Mouse (Mus musculus): ENCODE measurements around the gene A830018L16Rik. TPM values are rescaled to one million over a fixed set of nuclear protein-coding genes. Genes with fewer than 3 reads are reported as not detected.
"Not testable (repeated sequence)": the region's sequence is repeated elsewhere in the genome, so short reads cannot be mapped to it uniquely, and the experiment has no call there.

Gene A830018L16Rik
- 100 to 1,000 TPM; 119 to 126 TPM for total RNA-seq (2021)
- long read RNA-seq, experiment 1, full-length matches to known transcripts: 59 of 98 reads
- long read RNA-seq, experiment 1, partial matches to known transcripts: 9 of 98 reads
- long read RNA-seq, experiment 1, other reads (novel, unspliced or antisense): 30 of 98 reads
- long read RNA-seq, experiment 2, full-length matches to known transcripts: 45 of 73 reads
- long read RNA-seq, experiment 2, partial matches to known transcripts: 13 of 73 reads
- long read RNA-seq, experiment 2, other reads (novel, unspliced or antisense): 15 of 73 reads

GRCm38 (mm10) chr1:11413894-11414556 lies at the start of gene A830018L16Rik:
A830018L16Rik (plus strand) TSS chr1:11414105.
- peak; percentile 80 to 92 for DNase-seq (ENCODE audit: low spot score in 2 of 2)
- intact Hi-C loops (cut with DNase I): loop anchor here (5.0 to 10.0 kb wide), 2 partner anchors 147 to 151 kb away; no protein-coding TSS in a partner anchor

- peak in 1 of 2 experiments; percentile 3 for DNase-seq (ENCODE audit: low spot score in 2 of 2)
- intact Hi-C loops (cut with DNase I): no loop called here
These were observed 28.1 kb upstream of the A830018L16Rik start for GRCm38 (mm10) chr1:11385846-11386245.

GRCm38 (mm10) chr1:11395408-11395807 lies 18.5 kb upstream of the A830018L16Rik start:
- no peak for DNase-seq (ENCODE audit: low spot score in 2 of 2)
- intact Hi-C loops (cut with DNase I): no loop called here

GRCm38 (mm10) chr1:11395996-11396736 lies 17.7 kb upstream of the A830018L16Rik start:
- DNase-seq (ENCODE audit: low spot score in 2 of 2): no peak
- intact Hi-C loops (cut with DNase I): no loop called here

- intact Hi-C loops (cut with DNase I): no loop called here
These were observed 12.7 kb upstream of the A830018L16Rik start for GRCm38 (mm10) chr1:11401159-11401558.

GRCm38 (mm10) chr1:11405527-11405926 lies 8.4 kb upstream of the A830018L16Rik start:
- DNase-seq (ENCODE audit: low spot score in 2 of 2): no peak
- intact Hi-C loops (cut with DNase I): no loop called here

More at GRCm38 (mm10) chr1:11401159-11401558, 12.7 kb upstream of the A830018L16Rik start:
- DNase-seq (ENCODE audit: low spot score in 2 of 2): no peak

- DNase-seq (ENCODE audit: low spot score in 2 of 2): no peak
- intact Hi-C loops (cut with DNase I): no loop called here
These were observed 7.9 kb upstream of the A830018L16Rik start for GRCm38 (mm10) chr1:11406026-11406425.

GRCm38 (mm10) chr1:11414560-11414959 lies 655 bp downstream of the A830018L16Rik start:
- intact Hi-C loops (cut with DNase I): loop anchor here (5.0 to 10.0 kb wide), 2 partner anchors 147 to 150 kb away; no protein-coding TSS in a partner anchor

GRCm38 (mm10) chr1:11427310-11427709 lies 13.4 kb downstream of the A830018L16Rik start:
- peak in 1 of 2 experiments; percentile 26 for DNase-seq (ENCODE audit: low spot score in 2 of 2)
- intact Hi-C loops (cut with DNase I): no loop called here

More at GRCm38 (mm10) chr1:11414560-11414959, 655 bp downstream of the A830018L16Rik start:
- peak; percentile 19 for DNase-seq (ENCODE audit: low spot score in 2 of 2)

- no peak for DNase-seq (ENCODE audit: low spot score in 2 of 2)
These were observed 44.4 kb downstream of the A830018L16Rik start for GRCm38 (mm10) chr1:11458353-11458752.

GRCm38 (mm10) chr1:11466325-11466724 lies 52.4 kb downstream of the A830018L16Rik start:
- intact Hi-C loops (cut with DNase I): loop anchor here (10.0 kb wide), 1 partner anchor 632 kb away; no protein-coding TSS in a partner anchor
- no peak for DNase-seq (ENCODE audit: low spot score in 2 of 2)

More at GRCm38 (mm10) chr1:11458353-11458752, 44.4 kb downstream of the A830018L16Rik start:
- intact Hi-C loops (cut with DNase I): no loop called here

GRCm38 (mm10) chr1:11467065-11467643 lies 53.2 kb downstream of the A830018L16Rik start:
- no peak for DNase-seq (ENCODE audit: low spot score in 2 of 2)
- intact Hi-C loops (cut with DNase I): loop anchor here (10.0 kb wide), 1 partner anchor 632 kb away; no protein-coding TSS in a partner anchor

- intact Hi-C loops (cut with DNase I): no loop called here
- DNase-seq (ENCODE audit: low spot score in 2 of 2): no peak
These were observed 79.0 kb downstream of the A830018L16Rik start for GRCm38 (mm10) chr1:11492936-11493335.

GRCm38 (mm10) chr1:11501556-11501955 lies 87.7 kb downstream of the A830018L16Rik start:
- intact Hi-C loops (cut with DNase I): no loop called here
- DNase-seq (ENCODE audit: low spot score in 2 of 2): no peak

GRCm38 (mm10) chr1:11549810-11550209 lies 135.9 kb downstream of the A830018L16Rik start:
- intact Hi-C loops (cut with DNase I); DNase-seq (ENCODE audit: low spot score in 2 of 2): not testable (repeated sequence)

GRCm38 (mm10) chr1:11565309-11565708 lies 151.4 kb downstream of the A830018L16Rik start:
- intact Hi-C loops (cut with DNase I): loop anchor here (10.0 kb wide), 2 partner anchors 151 to 731 kb away; partner anchors contain the start of gene A830018L16Rik
- peak in 1 of 2 experiments; percentile 52 for DNase-seq (ENCODE audit: low spot score in 2 of 2)

GRCm38 (mm10) chr1:11566730-11567129 lies 152.8 kb downstream of the A830018L16Rik start:
- intact Hi-C loops (cut with DNase I): loop anchor here (10.0 kb wide), 2 partner anchors 152 to 732 kb away; partner anchors contain the start of gene A830018L16Rik
- no peak for DNase-seq (ENCODE audit: low spot score in 2 of 2)

- DNase-seq (ENCODE audit: low spot score in 2 of 2): no peak
- intact Hi-C loops (cut with DNase I): loop anchor here (10.0 kb wide), 2 partner anchors 153 to 733 kb away; partner anchors contain the start of gene A830018L16Rik
These were observed 153.5 kb downstream of the A830018L16Rik start for GRCm38 (mm10) chr1:11567300-11567885.

GRCm38 (mm10) chr1:11570274-11570673 lies 156.4 kb downstream of the A830018L16Rik start:
- intact Hi-C loops (cut with DNase I): no loop called here
- DNase-seq (ENCODE audit: low spot score in 2 of 2): no peak

Data from left cerebral cortex, postnatal 14 days (tissue).